Mouse (Mus musculus): ENCODE measurements around the gene Krtap5-4.
A peak's percentile ranks its signal among the peaks of the same experiment; 100 is the strongest.
"Not testable (repeated sequence)": the region's sequence is repeated elsewhere in the genome, so short reads cannot be mapped to it uniquely, and the experiment has no call there.

Krtap5-4 gene

DNA sequence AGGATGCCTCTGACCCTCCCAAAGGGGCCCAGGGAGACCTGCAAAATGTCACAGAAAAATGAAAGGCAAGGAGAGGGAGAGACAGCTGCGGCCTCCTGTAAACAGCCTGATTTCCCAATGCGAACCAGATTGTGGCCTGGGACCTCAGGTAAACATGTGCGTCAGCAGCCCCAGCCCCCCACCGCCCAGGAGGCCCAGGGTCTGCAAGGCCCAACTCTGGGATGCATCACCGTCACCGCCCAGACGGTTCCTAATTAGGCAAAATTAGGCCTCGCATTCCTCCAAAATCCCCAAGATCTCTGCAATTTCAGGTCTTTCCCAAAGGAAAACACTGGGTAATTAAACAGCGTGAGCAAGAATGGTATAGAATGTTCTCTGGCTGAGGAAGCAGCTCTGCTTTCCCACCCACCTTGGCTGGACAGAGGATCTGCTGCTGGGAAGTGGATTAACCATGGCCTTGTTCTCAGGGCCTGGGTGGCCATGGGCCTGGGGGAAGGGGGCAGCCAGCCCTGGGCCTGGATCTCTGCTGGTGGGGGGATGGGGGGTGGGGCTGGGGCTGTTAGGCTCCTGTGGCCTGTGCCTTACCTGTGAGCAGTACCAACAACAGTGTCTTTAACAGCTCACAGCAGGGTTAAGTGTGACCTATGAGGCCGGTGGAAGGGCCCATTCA lies 18.4 kb downstream of the Krtap5-4 start:
- DNase-seq (ENCODE audit: low read depth) = not testable (repeated sequence)

DNA sequence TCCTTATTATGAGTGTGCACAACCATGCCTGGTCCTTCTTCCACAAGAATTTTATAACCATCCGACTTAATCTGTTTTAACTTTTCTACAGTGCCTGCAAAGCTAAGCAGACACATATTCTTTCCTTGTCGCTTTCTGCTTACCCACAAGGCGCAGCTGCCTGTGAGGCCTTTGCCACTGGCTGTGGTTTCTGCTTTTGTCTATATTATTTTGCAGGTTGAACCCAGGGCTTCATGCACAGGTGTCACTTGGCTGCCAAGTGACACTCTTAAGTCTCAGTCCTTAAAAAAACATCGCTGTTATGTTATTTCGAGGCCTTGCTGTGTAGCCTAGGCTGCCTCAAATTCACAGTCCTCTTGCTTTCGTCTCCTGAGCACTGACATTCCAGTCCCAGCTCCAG lies 19.3 kb downstream of the Krtap5-4 start:
- DNase-seq (ENCODE audit: low read depth) = no peak

- no peak for DNase-seq (ENCODE audit: low read depth)
Observed at GRCm38 (mm10) chr7:142323396-142324117, 20.2 kb downstream of the Krtap5-4 start.

- DNase-seq (ENCODE audit: low read depth) = no peak
Observed at GRCm38 (mm10) chr7:142326714-142327445, 23.5 kb downstream of the Krtap5-4 start.

DNA sequence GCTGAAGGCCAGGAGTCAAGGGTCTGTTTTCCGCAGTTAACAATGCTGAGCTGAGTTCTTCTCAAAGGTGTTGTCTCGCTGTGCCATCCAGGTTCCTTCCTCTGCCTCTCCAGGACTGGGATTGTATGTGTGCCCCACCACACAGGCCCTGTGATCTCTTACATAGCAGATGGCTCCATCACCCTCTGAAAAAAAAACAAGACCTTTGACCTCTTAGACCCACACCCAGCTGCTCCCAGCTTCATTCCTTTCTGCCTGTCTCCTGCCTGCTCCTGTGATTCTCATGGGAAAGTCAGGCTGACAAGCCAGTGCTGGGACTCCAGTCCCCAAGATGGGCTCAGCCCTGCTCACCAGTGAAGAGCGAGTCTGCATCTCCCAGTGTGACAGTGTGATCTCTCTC lies 25.2 kb downstream of the Krtap5-4 start:
- no peak for DNase-seq (ENCODE audit: low read depth)

GRCm38 (mm10) chr7:142330271-142330724 lies 26.9 kb downstream of the Krtap5-4 start:
- no peak for DNase-seq (ENCODE audit: low read depth)

DNA sequence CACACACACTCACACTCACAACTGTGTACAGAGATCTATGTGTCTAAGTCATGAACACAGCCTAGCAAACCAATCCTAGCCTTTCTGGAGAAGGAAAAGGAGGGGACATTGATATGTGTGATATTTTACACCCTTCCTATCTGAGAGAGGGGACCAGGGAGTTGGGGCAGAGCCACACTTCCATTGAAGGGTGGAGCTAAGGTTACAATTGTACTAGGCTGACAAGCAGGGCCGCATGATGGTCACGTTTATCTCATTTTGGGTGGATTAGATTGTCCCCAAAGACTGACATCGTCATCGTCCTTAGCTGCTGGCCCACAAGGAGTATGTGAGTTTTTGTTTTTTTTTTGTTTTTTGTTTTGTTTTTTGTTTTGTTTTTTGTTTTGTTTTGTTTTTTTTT lies 27.9 kb downstream of the Krtap5-4 start:
- DNase-seq (ENCODE audit: low read depth) = no peak

- not testable (repeated sequence) for DNase-seq (ENCODE audit: low read depth)
Observed at GRCm38 (mm10) chr7:142332741-142333140, 29.4 kb downstream of the Krtap5-4 start.

DNA sequence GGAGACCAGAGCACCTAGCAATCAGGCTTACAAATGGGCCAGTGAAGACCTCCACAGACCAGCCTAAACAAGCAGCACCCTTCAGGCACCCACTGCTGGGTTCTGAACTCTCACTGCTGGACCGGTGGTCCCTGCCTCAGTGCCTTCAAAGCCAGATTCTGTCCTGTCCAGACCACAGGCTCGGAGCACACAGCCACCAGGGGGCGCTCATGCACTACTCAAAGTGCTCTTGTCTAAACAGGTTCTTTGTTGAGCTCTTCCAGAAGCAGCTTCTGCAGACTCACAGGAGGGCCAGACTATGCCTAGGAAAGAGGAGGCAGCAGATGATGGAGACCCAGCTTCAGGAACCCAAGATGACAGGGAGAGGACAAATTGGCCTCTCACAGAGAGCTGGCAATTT lies 30.9 kb downstream of the Krtap5-4 start:
- DNase-seq (ENCODE audit: low read depth) = peak; percentile 48

GRCm38 (mm10) chr7:142335151-142335550 lies 31.8 kb downstream of the Krtap5-4 start:
- DNase-seq (ENCODE audit: low read depth) = no peak

- DNase-seq (ENCODE audit: low read depth) = no peak
Observed at GRCm38 (mm10) chr7:142340269-142340970, 37.1 kb downstream of the Krtap5-4 start.

GRCm38 (mm10) chr7:142341564-142342246 lies 38.4 kb downstream of the Krtap5-4 start:
- no peak for DNase-seq (ENCODE audit: low read depth)

DNA sequence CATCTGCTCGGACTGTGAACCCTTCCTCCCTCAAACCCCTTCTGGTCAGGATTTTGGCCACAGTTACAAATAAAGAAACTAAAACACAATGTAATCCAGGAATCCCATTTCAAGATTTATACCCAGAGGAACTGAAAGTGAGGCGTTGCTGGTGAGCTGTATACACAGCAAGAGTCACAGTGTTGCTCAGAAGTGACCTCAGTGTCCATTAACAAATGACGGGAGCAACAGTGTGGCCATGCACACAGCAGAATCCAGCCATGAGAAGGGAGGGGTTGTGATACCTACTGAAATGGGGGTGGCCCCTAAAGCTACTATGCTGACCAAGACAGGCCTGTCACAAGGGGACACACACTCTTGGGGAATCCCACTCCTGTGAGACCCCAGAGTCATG lies 38.9 kb downstream of the Krtap5-4 start:
- no peak for DNase-seq (ENCODE audit: low read depth)

DNA sequence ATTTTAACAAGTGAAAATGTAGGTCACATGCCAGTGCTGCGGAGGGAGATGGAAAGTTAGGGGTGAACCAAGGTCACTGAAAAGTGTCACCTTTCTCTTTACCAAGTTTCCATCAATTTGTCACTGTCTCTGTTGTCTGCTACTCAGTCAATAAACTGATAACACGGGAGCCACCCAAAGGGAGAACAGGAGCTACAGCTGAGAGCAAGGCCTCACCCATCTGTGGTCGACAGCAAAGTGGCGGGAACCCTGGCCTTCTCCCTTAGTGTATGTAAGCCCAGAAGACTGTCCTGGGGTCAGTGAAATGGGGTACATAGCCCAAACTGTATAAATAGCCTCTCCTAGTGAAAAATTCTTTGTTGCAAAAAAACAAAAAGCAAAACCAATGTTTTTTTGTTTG lies 44.2 kb downstream of the Krtap5-4 start:
- DNase-seq (ENCODE audit: low read depth) = no peak

DNA sequence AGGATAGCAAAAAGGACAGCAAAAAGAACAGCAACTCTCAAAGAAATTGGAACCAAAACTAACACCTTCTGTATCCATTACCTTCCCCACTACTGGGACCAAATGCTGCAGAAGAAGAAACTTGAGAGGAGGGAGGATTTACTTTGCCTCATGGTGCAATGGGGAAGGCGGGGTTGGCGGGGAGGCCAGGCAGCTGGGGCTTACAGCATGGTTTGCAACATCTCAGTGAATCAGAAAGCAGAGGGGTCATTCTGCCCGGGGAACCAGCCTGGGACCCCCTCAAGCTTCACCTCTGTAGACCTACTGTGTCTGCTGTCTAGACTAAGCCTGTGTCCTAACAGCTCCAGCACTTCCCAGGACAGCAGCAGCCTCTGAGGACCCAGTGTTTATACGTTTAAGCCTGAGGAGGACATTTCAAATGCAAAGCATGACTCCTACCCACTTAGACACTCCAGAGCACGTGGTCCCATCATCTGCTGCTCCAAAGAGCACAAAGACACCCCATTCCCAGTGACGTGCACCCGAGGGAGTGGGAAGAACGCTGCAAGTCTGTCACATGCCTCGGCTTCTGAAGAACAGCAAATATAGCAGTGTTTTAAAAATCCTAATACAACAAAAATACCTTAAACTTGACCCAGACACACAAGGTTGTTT lies 46.1 kb downstream of the Krtap5-4 start:
- DNase-seq (ENCODE audit: low read depth) = no peak

GRCm38 (mm10) chr7:142351569-142351968 lies 48.2 kb downstream of the Krtap5-4 start:
- DNase-seq (ENCODE audit: low read depth) = no peak

- no peak for DNase-seq (ENCODE audit: low read depth)
Observed at GRCm38 (mm10) chr7:142353854-142354253, 50.5 kb downstream of the Krtap5-4 start.

All from fibroblast of lung, adult 2 months (primary cell).